Mouse (Mus musculus): ENCODE results near the gene Rnf224. TPM values are rescaled to one million over a fixed set of nuclear protein-coding genes. Genes with fewer than 3 reads are reported as not detected.

Gene Rnf224
- total and polyA plus RNA-seq, 3 experiments = not detected

- no peaks in the 10 kb centered on the region for H3K9me3 ChIP-seq (replicated peaks; ENCODE audit: low read length)
- dilution Hi-C loops (cut with MboI; ENCODE audit: extremely low pct_ligation_motif_present, extremely low pct_unique_long_range_greater_than_20kb, low sequenced_read_pairs) = no loop called here
- 0 out of 2 replicates have a peak, but pooled peaks have one; percentile 16 for TF ChIP-seq MXI1 (IDR thresholded peaks at IDR 0.05; ENCODE audit: low read depth, low read length)
- TF ChIP-seq RAD21 (IDR thresholded peaks at IDR 0.05; ENCODE audit: low read depth, low read length) = no peak
- peak; percentile 4; the same call in 1 of the 2 replicates for TF ChIP-seq NELFE (IDR thresholded peaks at IDR 0.05; ENCODE audit: low read depth, low read length)
- no peak for TF ChIP-seq MAX (IDR thresholded peaks at IDR 0.05; ENCODE audit: low read length)
- peak; percentile 37 for TF ChIP-seq ELF1 (IDR thresholded peaks at IDR 0.05; ENCODE audit: low read depth, low read length)
- no peak for TF ChIP-seq ETS1 (conservative IDR thresholded peaks at IDR 0.05; ENCODE audit: low read depth, low read length)
- TF ChIP-seq ZMIZ1 (IDR thresholded peaks at IDR 0.05; ENCODE audit: low read depth, low read length) = no peak
- TF ChIP-seq UBTF (IDR thresholded peaks at IDR 0.05; ENCODE audit: low read depth, low read length) = peak; percentile 77; the same call in 1 of the 2 replicates
- TF ChIP-seq BHLHE40 (IDR thresholded peaks at IDR 0.05; ENCODE audit: low read depth, low read length) = peak; percentile 53
- in situ Hi-C loops (cut with MboI; ENCODE audit: low pct_ligation_motif_present, low pct_unique_long_range_greater_than_20kb, low sequenced_read_pairs) = no loop called here
- H3K79me2 ChIP-seq (replicated peaks; ENCODE audit: control insufficient read depth, extremely low read depth, insufficient read depth, poor library complexity, severe bottlenecking) = peaks cover 5% of the 10 kb centered on the region; the same call in 1 of the 2 replicates
- H3K4me1 ChIP-seq (ENCODE audit: control insufficient read depth in 1 of 2, insufficient read depth in 2 of 2) = peaks cover 23 to 52% of the 10 kb centered on the region in 2 experiments
- H3K4me2 ChIP-seq (ENCODE audit: insufficient read depth, low read depth, poor library complexity, severe bottlenecking) = peak overlapping the region; percentile 48
- peak overlapping the region; percentile 80 to 86 (median 83) for H3K4me3 ChIP-seq (replicated peaks in 1 of 3; ENCODE audit: low read depth in 2 of 3, low read length in 2 of 3, poor library complexity in 1 of 3)
- H3K9ac ChIP-seq (ENCODE audit: insufficient read depth, low read depth) = peak overlapping the region; percentile 72
- H3K36me3 ChIP-seq (replicated peaks in 1 of 2; ENCODE audit: control insufficient read depth in 1 of 2, insufficient read depth in 1 of 2, low read length in 1 of 2) = peaks cover 0 to 9% of the 10 kb centered on the region in 2 experiments
- DNase-seq (ENCODE audit: extremely low read depth) = no peak
- H3K27me3 ChIP-seq (replicated peaks) = no peaks in the 10 kb centered on the region
- 0 out of 2 replicates have a peak overlapping the region, but pooled peaks have one; percentile 8 for H3K27ac ChIP-seq (ENCODE audit: insufficient read depth, low read depth)
Observed at GRCm38 (mm10) chr2:25262795-25263622, 26.4 kb upstream of the Rnf224 start.

- Histone ChIP-seq H3K4me3 (replicated peaks in 1 of 3; ENCODE audit: low read depth in 2 of 3, low read length in 2 of 3, poor library complexity in 1 of 3) (peak within 1 kb of the TSS; percentile 80 to 86 (median 83)), H3K36me3 (replicated peaks in 1 of 2; ENCODE audit: control insufficient read depth in 1 of 2, insufficient read depth in 1 of 2, low read length in 1 of 2) (peaks cover 0 to 4% of the 10 kb centered on the region in 2 experiments), H3K27ac (ENCODE audit: insufficient read depth, low read depth) (peak within 1 kb of the TSS; percentile 8; the same call in 1 of the 2 replicates), H3K79me2 (replicated peaks; ENCODE audit: control insufficient read depth, extremely low read depth, insufficient read depth, poor library complexity, severe bottlenecking) (peaks cover 5% of the 10 kb centered on the region; the same call in 1 of the 2 replicates), H3K27me3 (replicated peaks) (no peaks in the 10 kb centered on the region), H3K4me1 (ENCODE audit: control insufficient read depth in 1 of 2, insufficient read depth in 2 of 2) (peaks cover 20 to 46% of the 10 kb centered on the region in 2 experiments), H3K9me3 (replicated peaks; ENCODE audit: low read length) (no peaks in the 10 kb centered on the region), H3K4me2 (ENCODE audit: insufficient read depth, low read depth, poor library complexity, severe bottlenecking) (peak within 1 kb of the TSS; percentile 57), H3K9ac (ENCODE audit: insufficient read depth, low read depth) (peak within 1 kb of the TSS; percentile 72)
- in situ Hi-C loops (cut with MboI; ENCODE audit: low pct_ligation_motif_present, low pct_unique_long_range_greater_than_20kb, low sequenced_read_pairs) = no loop called here
- dilution Hi-C loops (cut with MboI; ENCODE audit: extremely low pct_ligation_motif_present, extremely low pct_unique_long_range_greater_than_20kb, low sequenced_read_pairs) = no loop called here
- TF ChIP-seq HCFC1 (IDR thresholded peaks at IDR 0.05; ENCODE audit: low read depth, low read length) = peak; percentile 74
- no peak for TF ChIP-seq CHD1 (IDR thresholded peaks at IDR 0.05; ENCODE audit: low read depth, low read length)
- TF ChIP-seq SIN3A (IDR thresholded peaks at IDR 0.05; ENCODE audit: low read length) = peak; percentile 80
- TF ChIP-seq ZMIZ1 (IDR thresholded peaks at IDR 0.05; ENCODE audit: low read depth, low read length) = peak; percentile 67
- peak; percentile 77 for TF ChIP-seq NELFE (IDR thresholded peaks at IDR 0.05; ENCODE audit: low read depth, low read length)
- TF ChIP-seq MXI1 (IDR thresholded peaks at IDR 0.05; ENCODE audit: low read depth, low read length) = peak; percentile 89
- no peak for TF ChIP-seq MYC (IDR thresholded peaks at IDR 0.05; ENCODE audit: low read depth, low read length)
- TF ChIP-seq RCOR1 (conservative IDR thresholded peaks at IDR 0.05; ENCODE audit: low read depth, low read length) = no peak
- TF ChIP-seq TBP (conservative IDR thresholded peaks at IDR 0.05; ENCODE audit: low read depth, low read length) = peak; percentile 63; the same call in 1 of the 2 replicates
- no peak for TF ChIP-seq BHLHE40 (IDR thresholded peaks at IDR 0.05; ENCODE audit: low read depth, low read length)
- TF ChIP-seq POLR2A (IDR thresholded peaks at IDR 0.05; ENCODE audit: low read depth, low read length) = peak; percentile 93
- peak; percentile 91 for TF ChIP-seq CHD2 (IDR thresholded peaks at IDR 0.05; ENCODE audit: low read length)
- peak; percentile 97 for TF ChIP-seq ELF1 (IDR thresholded peaks at IDR 0.05; ENCODE audit: low read depth, low read length)
- TF ChIP-seq TCF12 (IDR thresholded peaks at IDR 0.05; ENCODE audit: low read depth, low read length) = peak; percentile 51; the same call in 1 of the 2 replicates
- TF ChIP-seq NRF1 (IDR thresholded peaks at IDR 0.05; ENCODE audit: low read depth, low read length) = peak; percentile 79
- TF ChIP-seq UBTF (IDR thresholded peaks at IDR 0.05; ENCODE audit: low read depth, low read length) = peak; percentile 69; the same call in 1 of the 2 replicates
- peak; percentile 98 for DNase-seq (ENCODE audit: extremely low read depth)
Observed at GRCm38 (mm10) chr2:25262291-25262767, 25.7 kb upstream of the Rnf224 start, which contains the start of gene Tprn. TSS of gene Tprn (plus strand) at chr2:25262618.

Data from CH12.LX (cell line).